Mouse (Mus musculus): Measurements from ENCODE around the gene Slc43a2. TPM values are rescaled to one million over a fixed set of nuclear protein-coding genes. Genes with fewer than 3 reads are reported as not detected.
"Not testable (repeated sequence)": the region's sequence is repeated elsewhere in the genome, so short reads cannot be mapped to it uniquely, and the experiment has no call there.

The Slc43a2 gene
- polyA plus RNA-seq, 1 experiment from 2014 or later, result 3.7 TPM

DNA sequence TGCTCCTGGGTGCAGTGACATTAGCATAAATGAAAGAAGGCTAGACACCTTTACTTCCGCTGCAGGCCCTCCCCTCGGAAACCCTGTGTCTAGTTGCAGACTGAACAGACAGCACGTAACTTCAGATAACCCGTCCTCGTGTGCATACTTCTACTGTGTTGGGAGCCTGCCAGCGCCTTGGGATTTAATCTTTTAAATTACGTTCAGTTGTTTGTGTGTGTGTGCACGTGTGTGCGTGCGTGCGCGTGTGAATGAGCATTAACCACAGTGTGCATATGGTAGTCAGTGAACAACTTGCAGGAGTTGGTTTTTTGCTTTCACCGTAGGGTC is 7.4 kb downstream of the Slc43a2 start:
- WGBS, result 89% methylated on average over 13 of the region's 13 CpGs
- H3K27ac ChIP-seq, result no peak overlapping the region

DNA sequence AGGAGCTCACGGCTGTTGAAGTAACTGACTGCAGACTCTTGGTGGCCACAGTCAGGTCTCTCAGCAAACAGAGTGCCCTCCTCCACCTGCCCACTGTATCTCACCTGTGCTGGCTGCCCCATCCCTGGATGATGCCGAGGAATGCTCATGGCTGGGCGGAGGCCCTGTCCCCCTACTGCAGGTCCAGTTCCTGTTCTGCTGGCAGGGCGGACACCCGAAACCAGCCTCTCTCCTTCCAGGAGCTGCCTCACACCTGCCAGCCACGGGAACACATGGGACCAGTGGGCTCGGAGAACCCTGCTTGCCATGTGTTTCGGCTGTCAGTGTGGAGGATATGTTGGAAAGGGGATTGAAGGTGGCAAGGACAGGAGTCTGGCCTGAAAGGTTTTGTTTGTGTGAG is 8.7 kb downstream of the Slc43a2 start:
- Histone ChIP-seq H3K4me2 (no peak overlapping the region), H3K9me3 (no peaks in the 10 kb centered on the region), H3K27me3 (no peaks in the 10 kb centered on the region), H3K9ac (replicated peaks) (no peak overlapping the region), H3K4me3 (replicated peaks) (no peak overlapping the region), H3K4me1 (replicated peaks) (peaks cover 16% of the 10 kb centered on the region), H3K36me3 (no peaks in the 10 kb centered on the region), H3K27ac (no peak overlapping the region)
- no peak for ATAC-seq (ENCODE audit: insufficient number of reproducible peaks, insufficient read depth, low FRiP score, low TSS enrichment, low read depth)
- 76% methylated on average over 8 of the region's 8 CpGs for WGBS

More for the DNA sequence above, 7.4 kb downstream of the Slc43a2 start:
- Histone ChIP-seq H3K9me3 (no peaks in the 10 kb centered on the region), H3K27me3 (no peaks in the 10 kb centered on the region), H3K4me3 (replicated peaks) (no peak overlapping the region), H3K4me2 (no peak overlapping the region), H3K36me3 (no peaks in the 10 kb centered on the region), H3K4me1 (replicated peaks) (peaks cover 16% of the 10 kb centered on the region), H3K9ac (replicated peaks) (no peak overlapping the region)
- no peak for ATAC-seq (ENCODE audit: insufficient number of reproducible peaks, insufficient read depth, low FRiP score, low TSS enrichment, low read depth)

DNA sequence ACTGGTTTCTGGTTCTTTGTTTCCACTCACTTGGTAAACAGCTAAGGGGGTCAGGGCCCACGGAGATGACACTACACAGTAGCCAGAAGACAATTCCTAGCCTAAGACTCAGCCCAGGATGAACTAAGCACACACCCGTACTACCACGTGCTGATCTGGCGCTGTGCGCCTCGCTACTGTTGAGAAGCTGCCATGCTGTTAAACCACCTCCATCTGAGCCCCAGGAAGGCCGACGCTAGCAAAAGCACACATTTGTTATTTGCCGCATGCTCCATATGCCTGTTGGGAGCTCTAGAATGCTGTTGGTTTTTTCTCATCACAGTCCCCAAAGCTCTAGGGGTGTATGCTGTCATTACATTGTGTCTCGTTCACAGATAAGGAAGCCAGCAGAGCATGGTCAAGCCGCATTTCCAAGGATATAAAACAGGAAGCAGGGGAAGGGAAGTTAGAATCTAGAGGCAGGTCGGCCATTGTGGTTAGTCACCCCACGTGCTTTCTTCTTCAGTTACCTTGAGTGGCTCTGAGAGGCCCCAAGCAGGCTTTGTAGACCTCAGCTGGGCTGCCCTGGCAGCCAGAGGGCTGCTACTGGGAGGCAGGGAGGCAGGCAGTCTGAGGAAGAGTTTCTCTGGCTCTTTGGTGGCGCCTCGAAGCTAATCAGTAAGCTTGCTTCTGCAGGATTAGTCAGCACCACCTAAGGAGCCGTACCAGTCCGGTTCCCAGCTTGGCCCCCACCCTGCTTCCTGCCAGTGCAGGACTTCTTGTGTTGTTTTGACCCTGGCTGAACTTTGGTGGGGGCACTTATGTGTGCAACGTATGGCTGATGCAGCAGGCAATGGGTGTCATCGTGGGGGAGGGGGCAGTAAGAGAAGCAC is 9.5 kb downstream of the Slc43a2 start:
- no peaks in the 10 kb centered on the region for H3K9me3 ChIP-seq
- 84% methylated on average over 19 of the region's 19 CpGs for WGBS
- no peak overlapping the region for H3K4me3 ChIP-seq (replicated peaks)
- H3K27me3 ChIP-seq, result no peaks in the 10 kb centered on the region
- 0 out of 2 replicates have a peak overlapping the region, but pooled peaks have one; percentile 23 for H3K9ac ChIP-seq (replicated peaks)
- H3K4me1 ChIP-seq (replicated peaks), result peaks cover 12% of the 10 kb centered on the region
- no peaks in the 10 kb centered on the region for H3K36me3 ChIP-seq
- H3K27ac ChIP-seq, result no peak overlapping the region
- H3K4me2 ChIP-seq, result no peak overlapping the region
- no peak for ATAC-seq (ENCODE audit: insufficient number of reproducible peaks, insufficient read depth, low FRiP score, low TSS enrichment, low read depth)

DNA sequence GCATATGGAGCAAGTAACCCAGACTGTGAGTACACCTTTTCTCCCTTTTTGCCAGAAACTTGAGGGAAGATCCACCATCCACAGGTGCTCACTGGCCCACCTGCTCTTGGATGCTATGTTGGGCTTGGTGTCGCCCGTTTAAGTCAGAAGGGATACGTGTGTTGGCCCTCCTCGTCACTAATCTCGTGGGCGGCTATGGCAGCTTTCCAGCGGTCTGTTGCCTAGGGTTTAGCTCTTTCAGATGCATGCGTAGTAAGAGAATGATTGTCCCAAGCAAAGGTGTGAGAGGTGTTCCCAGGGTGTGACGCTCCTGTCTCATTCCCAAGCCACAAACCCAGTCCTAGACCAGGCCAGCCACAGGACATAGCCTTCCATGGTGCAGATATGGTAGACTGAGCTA is 13.2 kb downstream of the Slc43a2 start:
- no peaks in the 10 kb centered on the region for H3K27me3 ChIP-seq
- no peak overlapping the region for H3K4me2 ChIP-seq
- H3K4me1 ChIP-seq (replicated peaks), result peaks cover 8% of the 10 kb centered on the region
- no peak overlapping the region for H3K4me3 ChIP-seq (replicated peaks)
- H3K9ac ChIP-seq (replicated peaks), result no peak overlapping the region
- no peak for ATAC-seq (ENCODE audit: insufficient number of reproducible peaks, insufficient read depth, low FRiP score, low TSS enrichment, low read depth)
- H3K9me3 ChIP-seq, result no peaks in the 10 kb centered on the region
- 86% methylated on average over 9 of the region's 9 CpGs for WGBS
- no peaks in the 10 kb centered on the region for H3K36me3 ChIP-seq
- no peak overlapping the region for H3K27ac ChIP-seq

DNA sequence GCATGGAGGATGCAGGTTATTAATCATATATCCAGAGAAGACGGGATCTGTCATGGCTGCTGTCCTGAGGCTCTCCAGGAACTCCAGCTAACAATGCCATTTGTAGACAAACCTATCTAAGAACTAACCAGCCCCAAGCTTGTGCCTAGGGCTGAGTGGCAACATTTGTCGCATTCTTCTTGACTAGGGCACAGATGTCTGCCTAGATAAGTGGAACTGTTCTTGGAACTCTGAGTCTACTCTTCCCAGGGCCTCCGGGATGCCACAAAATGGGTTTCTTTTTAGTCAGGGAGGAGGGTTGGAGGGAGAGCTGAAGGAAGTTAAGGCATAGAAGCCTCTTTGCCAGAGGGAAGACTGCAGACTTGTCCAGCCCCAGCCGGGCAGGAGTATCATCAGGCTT is 14.6 kb downstream of the Slc43a2 start:
- no peaks in the 10 kb centered on the region for H3K27me3 ChIP-seq
- WGBS, result 68% methylated on average over 4 of the region's 4 CpGs

DNA sequence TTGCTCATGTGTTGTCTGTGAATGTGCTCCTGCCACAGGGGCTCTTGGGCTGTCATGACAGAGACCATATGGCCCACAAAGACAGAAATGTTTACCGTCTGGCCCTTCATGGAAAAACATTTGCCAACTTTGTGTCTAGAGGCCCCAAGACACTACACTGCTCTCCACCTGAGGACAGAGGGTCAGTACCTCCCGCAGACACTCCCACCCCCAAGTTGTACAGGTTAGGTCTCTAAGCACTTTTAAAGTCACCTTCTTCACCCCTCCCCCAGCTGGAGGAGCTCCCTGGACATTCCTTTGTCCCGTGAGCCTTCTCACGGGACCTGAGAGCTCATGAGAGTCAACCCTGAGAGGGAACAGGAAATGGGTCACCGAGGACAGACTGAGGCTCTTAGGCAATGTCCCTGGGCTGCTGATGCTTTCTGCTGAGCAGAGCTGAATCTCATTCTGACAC is 18.2 kb downstream of the Slc43a2 start:
- Histone ChIP-seq H3K4me2 (no peak overlapping the region), H3K4me1 (replicated peaks) (peaks cover 40% of the 10 kb centered on the region), H3K27ac (peak overlapping the region; percentile 25; the same call in 1 of the 2 replicates), H3K27me3 (no peaks in the 10 kb centered on the region), H3K9ac (replicated peaks) (no peak overlapping the region), H3K9me3 (no peaks in the 10 kb centered on the region), H3K36me3 (no peaks in the 10 kb centered on the region), H3K4me3 (replicated peaks) (no peak overlapping the region)
- ATAC-seq (ENCODE audit: insufficient number of reproducible peaks, insufficient read depth, low FRiP score, low TSS enrichment, low read depth), result no peak
- 48% methylated on average over 5 of the region's 5 CpGs for WGBS

More for the DNA sequence above, 14.6 kb downstream of the Slc43a2 start:
- Histone ChIP-seq H3K36me3 (no peaks in the 10 kb centered on the region), H3K4me3 (replicated peaks) (no peak overlapping the region), H3K4me1 (replicated peaks) (peaks cover 20% of the 10 kb centered on the region), H3K4me2 (no peak overlapping the region), H3K9me3 (no peaks in the 10 kb centered on the region), H3K9ac (replicated peaks) (no peak overlapping the region), H3K27ac (no peak overlapping the region)
- ATAC-seq (ENCODE audit: insufficient number of reproducible peaks, insufficient read depth, low FRiP score, low TSS enrichment, low read depth), result no peak

DNA sequence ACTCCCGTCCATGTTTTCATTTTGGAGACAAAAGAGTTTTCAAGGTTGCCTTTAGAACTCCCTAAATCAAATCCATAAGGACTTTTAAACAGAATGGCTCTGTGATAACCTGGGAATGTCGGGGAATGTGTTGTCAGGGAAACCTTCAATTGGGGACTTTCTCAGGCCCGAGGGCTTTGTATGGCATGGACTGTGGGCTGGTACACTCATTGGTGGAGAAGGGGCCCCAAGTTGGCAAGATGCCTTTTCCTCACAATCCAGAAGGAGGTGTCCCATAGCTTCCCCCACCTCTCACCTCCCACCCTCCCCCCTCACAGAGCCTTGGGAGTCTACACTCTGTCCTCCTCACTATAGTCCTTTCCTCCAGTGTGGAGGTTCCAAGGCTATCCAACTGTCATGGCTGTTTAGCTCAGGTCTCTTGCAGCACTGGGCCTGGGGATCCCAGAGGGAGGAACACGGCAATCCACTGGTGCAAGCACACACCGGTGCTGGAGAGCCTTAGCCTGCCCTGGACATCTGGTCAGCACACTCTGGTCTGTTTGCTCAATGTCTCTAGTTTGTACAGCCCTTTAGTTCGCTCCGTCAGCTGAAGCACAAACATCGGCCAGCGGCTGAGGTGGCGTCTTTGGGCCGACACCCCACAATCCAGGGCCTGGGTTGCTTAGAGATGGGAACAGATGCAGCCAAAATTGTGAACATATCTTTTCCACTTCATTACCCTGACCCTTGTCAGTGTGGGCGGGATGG is 18.9 kb downstream of the Slc43a2 start:
- no peak overlapping the region for H3K4me3 ChIP-seq (replicated peaks)
- WGBS, result 71% methylated on average over 12 of the region's 12 CpGs
- no peak for ATAC-seq (ENCODE audit: insufficient number of reproducible peaks, insufficient read depth, low FRiP score, low TSS enrichment, low read depth)
- H3K4me1 ChIP-seq (replicated peaks), result peaks cover 40% of the 10 kb centered on the region
- no peak overlapping the region for H3K4me2 ChIP-seq
- no peak overlapping the region for H3K9ac ChIP-seq (replicated peaks)
- peak overlapping the region; percentile 41; the same call in 1 of the 2 replicates for H3K27ac ChIP-seq
- no peaks in the 10 kb centered on the region for H3K27me3 ChIP-seq
- no peaks in the 10 kb centered on the region for H3K36me3 ChIP-seq
- no peaks in the 10 kb centered on the region for H3K9me3 ChIP-seq

DNA sequence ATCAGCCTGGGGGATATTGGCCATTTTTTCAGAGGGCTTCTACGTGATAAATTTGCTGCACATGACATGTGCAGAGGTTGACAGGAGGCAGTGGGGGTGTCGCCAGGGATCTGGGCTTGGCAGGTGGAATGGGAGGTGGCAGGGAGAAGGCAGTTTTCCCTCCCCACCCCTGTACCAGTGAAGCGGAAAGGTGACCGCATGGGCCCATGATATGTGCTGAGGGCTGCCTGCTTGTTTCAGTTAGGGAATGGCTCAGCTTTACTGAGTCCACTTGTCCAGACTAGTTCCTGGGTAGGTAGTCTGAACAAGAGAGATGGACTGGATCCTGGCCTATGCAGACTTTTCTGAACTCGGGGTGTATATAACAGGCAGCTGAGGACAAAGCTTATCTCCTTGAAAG is 19.8 kb downstream of the Slc43a2 start:
- Histone ChIP-seq H3K4me3 (replicated peaks) (no peak overlapping the region), H3K9ac (replicated peaks) (no peak overlapping the region), H3K9me3 (no peaks in the 10 kb centered on the region), H3K27ac (peak overlapping the region; percentile 82; the same call in 1 of the 2 replicates), H3K4me2 (no peak overlapping the region), H3K36me3 (no peaks in the 10 kb centered on the region), H3K4me1 (replicated peaks) (peaks cover 40% of the 10 kb centered on the region), H3K27me3 (no peaks in the 10 kb centered on the region)
- WGBS, result 89% methylated on average over 5 of the region's 5 CpGs
- ATAC-seq (ENCODE audit: insufficient number of reproducible peaks, insufficient read depth, low FRiP score, low TSS enrichment, low read depth), result no peak

DNA sequence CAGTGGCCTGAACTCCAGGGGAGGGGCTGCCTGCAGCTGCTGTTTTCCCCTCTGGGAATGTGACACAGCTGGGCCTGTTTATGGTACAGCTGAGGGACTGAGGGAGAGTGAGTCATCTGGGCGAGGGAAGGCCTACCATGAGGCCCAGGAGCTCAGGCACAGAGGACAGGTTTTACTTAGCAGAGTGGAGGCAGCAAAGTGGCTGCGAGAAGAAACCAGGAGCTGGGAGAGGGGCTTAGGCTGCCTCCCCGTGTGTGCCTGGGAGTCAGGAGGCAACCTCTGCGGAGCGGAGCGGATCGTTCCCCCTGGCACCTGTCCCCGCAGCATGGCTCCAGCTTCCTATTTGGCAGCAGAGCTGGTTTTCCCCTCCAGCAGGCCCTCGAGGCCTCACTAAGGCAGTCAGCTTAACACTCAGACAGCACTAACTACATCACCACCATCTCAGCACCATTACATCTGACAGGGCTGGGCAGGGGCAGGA is 20.5 kb downstream of the Slc43a2 start:
- Histone ChIP-seq H3K27me3 (no peaks in the 10 kb centered on the region), H3K9ac (replicated peaks) (0 out of 2 replicates have a peak overlapping the region, but pooled peaks have one; percentile 4), H3K9me3 (no peaks in the 10 kb centered on the region), H3K36me3 (no peaks in the 10 kb centered on the region), H3K27ac (peak overlapping the region; percentile 82), H3K4me2 (no peak overlapping the region), H3K4me1 (replicated peaks) (peaks cover 40% of the 10 kb centered on the region), H3K4me3 (replicated peaks) (no peak overlapping the region)
- 0 out of 2 replicates have a peak, but pooled peaks have one; percentile 44 for ATAC-seq (ENCODE audit: insufficient number of reproducible peaks, insufficient read depth, low FRiP score, low TSS enrichment, low read depth)
- 54% methylated on average over 9 of the region's 9 CpGs for WGBS

DNA sequence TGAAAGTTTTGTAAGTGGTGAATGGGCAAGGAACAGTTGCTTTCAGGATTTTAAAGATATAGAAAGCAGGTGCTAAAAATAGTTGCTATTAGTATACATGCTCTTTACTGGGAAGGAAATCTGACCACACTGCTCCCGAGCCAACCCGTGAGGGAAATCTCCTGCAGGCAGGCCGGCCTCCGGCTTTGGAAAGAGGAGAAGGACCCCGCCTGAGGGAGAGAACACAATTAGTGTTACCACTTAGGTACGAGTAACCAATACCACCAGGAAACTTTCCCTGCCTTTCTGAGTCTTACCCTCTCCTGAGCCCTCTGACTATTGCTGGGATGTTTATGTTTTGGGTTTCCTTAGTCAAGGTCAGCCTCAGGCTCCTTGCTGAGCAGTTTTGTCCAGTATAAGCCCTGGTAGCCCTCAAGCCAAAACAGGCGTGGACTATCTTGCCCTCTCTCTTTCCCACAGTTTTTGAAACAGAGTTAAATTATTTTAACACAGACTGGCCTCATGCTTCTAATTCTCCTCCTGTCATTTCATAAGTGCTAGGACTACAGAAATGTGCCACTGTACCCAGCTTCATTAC is 21.5 kb downstream of the Slc43a2 start:
- H3K36me3 ChIP-seq, result no peaks in the 10 kb centered on the region
- no peak for ATAC-seq (ENCODE audit: insufficient number of reproducible peaks, insufficient read depth, low FRiP score, low TSS enrichment, low read depth)
- no peak overlapping the region for H3K9ac ChIP-seq (replicated peaks)
- peaks cover 40% of the 10 kb centered on the region for H3K4me1 ChIP-seq (replicated peaks)
- no peak overlapping the region for H3K4me2 ChIP-seq
- H3K9me3 ChIP-seq, result peaks cover 2% of the 10 kb centered on the region; the same call in 1 of the 2 replicates
- no peak overlapping the region for H3K4me3 ChIP-seq (replicated peaks)
- 33% methylated on average over 7 of the region's 7 CpGs for whole genome bisulfite sequencing
- H3K27me3 ChIP-seq, result no peaks in the 10 kb centered on the region
- H3K27ac ChIP-seq, result no peak overlapping the region

DNA sequence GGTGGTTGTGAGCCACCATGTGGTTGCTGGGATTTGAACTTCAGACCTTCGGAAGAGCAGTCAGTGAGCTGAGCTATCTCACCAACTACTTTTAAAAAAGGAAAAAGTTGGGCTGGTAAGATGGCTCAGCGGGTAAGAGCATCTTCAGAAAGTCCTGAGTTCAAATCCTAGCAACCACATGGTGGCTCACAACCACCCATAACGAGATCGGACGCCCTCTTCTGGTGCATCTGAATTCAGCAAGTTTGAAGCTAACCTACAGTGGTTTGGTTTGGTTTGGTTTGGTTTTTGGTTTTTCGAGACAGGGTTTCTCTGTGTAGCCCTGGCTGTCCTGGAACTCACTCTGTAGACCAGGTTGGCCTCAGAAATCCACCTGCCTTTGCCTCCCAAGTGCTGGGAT is 24.5 kb downstream of the Slc43a2 start:
- H3K9me3 ChIP-seq; H3K4me3 ChIP-seq (replicated peaks); H3K4me2 ChIP-seq; H3K27ac ChIP-seq; ATAC-seq (ENCODE audit: insufficient number of reproducible peaks, insufficient read depth, low FRiP score, low TSS enrichment, low read depth); H3K36me3 ChIP-seq; H3K27me3 ChIP-seq; H3K9ac ChIP-seq (replicated peaks): not testable (repeated sequence)
- H3K4me1 ChIP-seq (replicated peaks), result peaks cover 25% of the 10 kb centered on the region
- 92% methylated on average over 6 of the region's 6 CpGs for WGBS
